Mouse (Mus musculus) T-helper 1 cell (primary cell): Measurements from ENCODE around the gene Chrna4.

ENCODE experiments used
- in situ Hi-C: fragments of 300-600 bp; cut with MboI, MseI; formaldehyde crosslinking; loops from one replicate; pipeline ENCODE4 v1.15.1; 2025; ENCODE audit warnings: high pct_unique_total_duplicates

Gene Chrna4

DNA sequence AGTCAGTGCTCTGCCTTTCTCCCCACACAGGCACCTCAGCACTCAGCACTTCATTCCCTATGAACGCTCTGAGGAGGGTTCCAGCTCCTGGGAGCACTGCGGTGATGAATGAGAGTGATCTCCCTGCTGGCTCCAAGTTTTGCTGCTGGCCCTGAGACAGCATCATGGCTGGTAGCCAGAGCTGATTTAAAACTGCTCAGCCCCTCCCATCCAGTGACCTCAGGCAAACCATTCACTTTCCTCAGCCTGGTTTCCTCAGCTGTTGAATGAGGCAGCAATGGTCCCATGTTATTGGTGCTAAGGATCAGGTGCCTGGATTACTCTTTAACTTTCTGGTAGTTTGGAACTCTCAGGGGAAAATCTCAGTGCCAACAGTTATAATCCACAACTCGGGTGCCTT is at the start of gene Chrna4:
Gene Chrna4 (minus strand): TSS at position 110 of the 400 bp plus-strand sequence.
- in situ Hi-C loops: no loop called here

DNA sequence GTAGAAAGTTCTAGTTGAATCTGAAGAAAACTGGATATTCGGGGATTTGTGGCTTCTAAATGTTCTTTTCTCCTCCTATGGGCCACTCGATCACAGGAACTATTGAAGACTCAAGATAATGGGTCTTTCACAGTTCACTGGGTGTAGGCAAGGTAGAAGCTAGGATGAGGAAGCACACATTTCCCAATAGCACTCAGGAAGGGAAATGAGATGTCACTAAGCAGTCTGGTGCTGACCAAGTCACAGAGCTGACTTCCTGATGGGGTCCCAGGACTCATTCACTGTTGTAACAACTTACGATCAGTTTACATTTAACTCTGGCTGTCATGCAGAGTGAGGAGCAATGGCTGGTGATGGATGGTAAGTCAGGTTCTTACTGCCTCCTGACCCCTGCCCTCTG is 46.8 kb upstream of the Chrna4 start:
- in situ Hi-C loops: no loop called here

GRCm38 (mm10) chr2:181084997-181085396 is 41.7 kb upstream of the Chrna4 start:
- in situ Hi-C loops: loop anchor here (10.0 kb wide), 1 partner anchor 460 kb away; no protein-coding TSS in a partner anchor

DNA sequence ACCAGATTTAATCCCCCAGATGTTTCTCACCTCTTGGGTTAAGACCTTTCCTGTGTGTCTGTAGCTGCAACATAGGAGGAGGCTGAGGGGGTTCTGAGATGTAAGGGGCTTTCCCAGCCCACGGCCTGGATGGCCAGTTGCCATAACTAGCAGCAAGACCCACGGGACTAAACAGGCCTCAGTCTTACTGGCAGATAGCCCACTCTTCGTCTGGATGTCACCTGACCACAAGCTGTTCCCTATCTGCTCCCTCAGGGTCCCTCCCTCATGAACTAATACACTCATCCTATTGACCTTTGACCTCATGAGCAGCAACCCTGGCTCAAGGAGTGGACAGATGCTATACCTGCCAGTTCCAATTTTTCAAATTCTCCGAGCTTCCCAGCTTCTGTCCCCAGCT is 40.6 kb upstream of the Chrna4 start:
- in situ Hi-C loops: loop anchor here (10.0 kb wide), 1 partner anchor 461 kb away; no protein-coding TSS in a partner anchor

GRCm38 (mm10) chr2:181080886-181081285 is 37.5 kb upstream of the Chrna4 start:
- in situ Hi-C loops: loop anchor here (10.0 kb wide), 1 partner anchor 464 kb away; no protein-coding TSS in a partner anchor

DNA sequence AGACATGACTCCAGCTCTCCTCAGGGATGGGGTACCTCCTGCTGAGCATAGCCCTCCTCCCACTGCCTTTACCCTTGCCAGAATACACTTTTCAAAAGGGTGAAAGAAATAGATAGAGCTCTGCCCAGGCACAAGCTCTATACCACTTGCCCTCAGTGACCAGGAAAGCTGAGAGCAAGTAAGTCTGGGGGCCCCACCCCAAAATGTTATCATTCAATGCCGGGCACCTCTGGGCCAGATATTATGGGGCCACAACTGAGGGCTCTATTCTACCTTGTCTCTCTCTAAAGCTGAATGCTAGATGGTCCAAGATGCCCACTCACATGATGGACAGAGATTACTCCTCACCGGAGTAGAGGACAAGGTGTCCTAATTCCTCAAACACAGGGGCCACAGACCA is 36.2 kb upstream of the Chrna4 start:
- in situ Hi-C loops: no loop called here

GRCm38 (mm10) chr2:181078908-181079307 is 35.6 kb upstream of the Chrna4 start:
- in situ Hi-C loops: no loop called here

DNA sequence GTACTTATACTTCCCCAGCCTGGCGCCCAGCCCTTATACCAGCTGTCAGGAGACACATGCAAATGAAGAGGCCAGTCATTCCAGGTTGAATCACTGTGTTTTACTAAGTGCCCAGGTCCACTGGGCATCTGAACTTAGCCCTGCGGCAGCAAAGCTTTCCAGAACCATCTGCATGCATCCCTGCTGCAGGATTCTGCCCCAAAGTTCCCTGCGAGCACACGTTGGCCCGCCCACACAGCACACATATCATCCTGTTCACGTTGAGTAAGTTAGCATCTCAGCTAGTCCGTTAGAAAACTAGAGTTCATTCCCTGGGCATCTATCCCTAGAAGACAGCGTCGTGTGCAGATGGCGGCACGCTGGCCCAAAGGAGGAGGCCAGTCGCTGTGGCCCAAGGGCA is 32.2 kb upstream of the Chrna4 start:
- in situ Hi-C loops: no loop called here

GRCm38 (mm10) chr2:181072403-181072714 is 29.0 kb upstream of the Chrna4 start:
- in situ Hi-C loops: no loop called here

DNA sequence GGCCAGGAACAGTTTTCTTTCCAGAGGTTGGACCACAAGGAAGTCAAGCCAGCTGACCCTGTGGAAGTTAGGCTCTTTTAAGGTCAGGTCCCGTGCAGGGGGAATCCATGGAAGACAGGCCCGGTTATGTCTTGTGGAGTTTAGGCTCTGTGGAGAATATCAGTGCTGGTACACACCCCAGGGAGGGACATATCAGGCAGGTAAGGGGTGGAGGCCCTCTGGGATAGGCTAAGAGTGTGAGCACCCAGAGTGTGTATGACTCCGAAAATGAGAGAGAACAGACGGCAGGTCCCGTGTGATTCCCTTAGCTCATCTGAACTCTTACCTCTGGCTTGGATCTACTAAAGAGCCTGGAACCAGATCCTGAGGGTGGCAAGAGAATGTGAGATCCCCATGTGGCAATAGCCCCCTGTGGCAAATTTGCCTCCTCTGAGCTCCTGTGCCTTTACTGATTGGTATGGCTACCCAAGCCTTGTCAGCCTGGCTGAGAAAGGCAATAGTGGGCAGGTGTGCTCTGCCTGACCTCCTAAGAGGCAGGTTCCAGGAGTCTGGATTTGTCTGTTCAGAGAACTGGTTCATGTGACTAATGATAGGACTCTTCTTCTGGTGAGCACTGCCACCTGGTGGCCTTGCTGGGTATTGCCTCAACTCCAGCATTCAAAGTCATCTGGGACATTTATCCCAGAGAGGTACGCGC is 28.5 kb upstream of the Chrna4 start:
- in situ Hi-C loops: no loop called here

- in situ Hi-C loops: no loop called here
Measured at GRCm38 (mm10) chr2:181070136-181070535, 26.8 kb upstream of the Chrna4 start.

- in situ Hi-C loops: no loop called here
Measured at GRCm38 (mm10) chr2:181068499-181068898, 25.2 kb upstream of the Chrna4 start.

DNA sequence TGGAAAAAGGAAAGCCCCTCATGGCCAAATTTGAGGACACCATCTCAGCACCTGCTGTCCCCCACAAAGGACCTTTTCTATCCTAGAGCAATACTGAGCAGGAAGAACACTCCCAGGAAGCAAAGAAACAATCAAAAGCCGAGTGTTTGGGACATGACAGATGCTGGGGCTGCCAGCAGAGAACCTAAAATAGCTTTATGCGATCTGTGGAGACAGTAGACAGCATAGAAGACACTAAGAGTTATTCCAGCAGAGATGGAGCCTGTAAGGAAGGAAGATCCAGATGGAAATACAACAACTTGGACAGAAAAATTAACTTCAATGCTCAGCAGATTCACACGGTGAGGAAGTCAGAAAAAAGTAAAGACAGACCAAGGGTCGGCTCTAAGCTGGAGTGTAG is 22.5 kb upstream of the Chrna4 start:
- in situ Hi-C loops: no loop called here

- in situ Hi-C loops: no loop called here
Measured at GRCm38 (mm10) chr2:181060127-181060526, 16.8 kb upstream of the Chrna4 start.

DNA sequence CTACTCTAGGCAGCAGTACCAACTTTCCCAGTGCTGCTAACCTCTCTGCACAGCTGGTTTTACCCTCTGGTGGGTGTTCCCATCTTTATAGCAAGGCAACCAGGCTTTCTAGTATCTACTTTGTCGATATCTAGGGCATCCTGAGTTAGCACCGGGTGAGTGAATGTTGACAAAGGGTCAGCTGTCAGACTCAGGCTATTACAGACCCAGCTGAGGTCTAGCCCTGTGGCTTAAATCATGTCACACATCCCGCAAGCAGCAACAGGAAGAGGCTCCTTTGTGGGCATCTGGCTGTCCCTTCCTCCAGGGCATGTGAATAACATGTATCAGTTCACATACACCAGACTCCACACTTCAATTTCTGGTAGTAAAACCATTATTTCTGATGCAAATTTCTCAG is 14.8 kb upstream of the Chrna4 start:
- in situ Hi-C loops: loop anchor here (5.0 kb wide), 2 partner anchors 61 to 126 kb away; no protein-coding TSS in a partner anchor

- in situ Hi-C loops: loop anchor here (5.0 kb wide), 2 partner anchors 60 to 125 kb away; no protein-coding TSS in a partner anchor
Measured at GRCm38 (mm10) chr2:181057341-181057740, 14.0 kb upstream of the Chrna4 start.

DNA sequence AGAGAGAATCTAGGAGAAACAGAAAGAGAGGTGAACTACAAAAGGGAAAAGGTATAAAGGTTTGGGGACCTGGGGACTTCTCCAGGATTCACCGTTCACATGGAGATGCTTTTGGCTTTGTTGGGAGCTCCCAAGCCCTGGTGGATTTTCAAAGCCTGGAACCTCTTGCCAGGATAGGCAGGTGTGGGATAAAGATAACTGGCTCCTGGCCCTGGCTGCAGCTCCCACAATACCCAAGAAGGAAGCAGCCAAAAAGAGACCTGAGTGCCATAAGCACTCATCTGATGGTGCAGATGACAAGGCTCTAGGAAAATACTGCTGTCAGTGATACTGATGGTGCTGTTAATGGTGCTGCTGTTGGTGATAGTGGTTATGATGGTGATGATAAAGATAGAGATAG is 8.8 kb upstream of the Chrna4 start:
- in situ Hi-C loops: no loop called here

- in situ Hi-C loops: no loop called here
Measured at GRCm38 (mm10) chr2:181048986-181049385, 5.6 kb upstream of the Chrna4 start.

GRCm38 (mm10) chr2:181048252-181048945 is 5.1 kb upstream of the Chrna4 start:
- in situ Hi-C loops: no loop called here

GRCm38 (mm10) chr2:181044001-181044400 is 655 bp upstream of the Chrna4 start:
- in situ Hi-C loops: no loop called here

GRCm38 (mm10) chr2:181042376-181042775 is 970 bp downstream of the Chrna4 start:
- in situ Hi-C loops: no loop called here

GRCm38 (mm10) chr2:181041941-181042340 is 1.4 kb downstream of the Chrna4 start:
- in situ Hi-C loops: no loop called here

GRCm38 (mm10) chr2:181039356-181039680 is 4.0 kb downstream of the Chrna4 start:
- in situ Hi-C loops: no loop called here
